Mouse (Mus musculus) left cerebral cortex, adult 2 months (tissue): ENCODE results near the gene Psmd7. TPM values are rescaled to one million over a fixed set of nuclear protein-coding genes. Genes with fewer than 3 reads are reported as not detected.
"Not testable (repeated sequence)": the region's sequence is repeated elsewhere in the genome, so short reads cannot be mapped to it uniquely, and the experiment has no call there.

Experiments
- DNase-seq, 2 experiments: peaks; one replicate each; pipeline ENCODE4 v3.0.0; 2021 to 2022; ENCODE audit warnings: low spot score in 2 of 2, mixed read lengths in 1 of 2; ENCODE audit errors: extremely low spot score in 1 of 2
- H3K27ac ChIP-seq: fragments of 200-600 bp; 2 replicates; pipeline ENCODE4 v1.8.1; 2022
- H3K4me3 ChIP-seq: fragments of 200-600 bp; 2 replicates; pipeline ENCODE4 v1.8.1; 2022
- CTCF ChIP-seq: fragments of 200-600 bp; IDR thresholded peaks from 2 replicates; pipeline ENCODE4 v1.8.1; 2022; ENCODE audit warnings: antibody characterized with exemption, mild to moderate bottlenecking, moderate library complexity
- intact Hi-C: fragments of 180-260 bp; cut with DNase I; formaldehyde crosslinking; loops from one replicate; pipeline ENCODE4 v1.15.1; 2025
- long read RNA-seq, 2 experiments: library from polyadenylated mRNA; stranded (forward); transcript quantifications; one replicate each; pipeline ENCODE4 v2.0.0; 2021; ENCODE audit warnings: borderline mapping rate in 2 of 2
- total RNA-seq, 2 experiments: library from RNA; stranded (reverse); gene quantifications; 2 replicates each; pipeline ENCODE4 v1.2.3; 2021

Gene Psmd7
- 100 to 1,000 TPM; 104 to 111 TPM for total RNA-seq
- long read RNA-seq, experiment 1, transcript Psmd7-201 (7 exons, 1,581 nt) = major isoform, 170 of 182 reads
- long read RNA-seq, experiment 1, partial matches to known transcripts = 4 of 182 reads
- long read RNA-seq, experiment 1, other reads (novel, unspliced or antisense) = 8 of 182 reads
- long read RNA-seq, experiment 2, transcript Psmd7-201 (7 exons, 1,581 nt) = major isoform, 115 of 134 reads
- long read RNA-seq, experiment 2, partial matches to known transcripts = 6 of 134 reads
- long read RNA-seq, experiment 2, other reads (novel, unspliced or antisense) = 11 of 134 reads

GRCm38 (mm10) chr8:107587995-107588780, at the start of gene Psmd7:
Gene Psmd7, minus strand, starts transcription at chr8:107588464.
- Histone ChIP-seq H3K27ac (peak within 1 kb of the TSS; percentile 99), H3K4me3 (peak within 1 kb of the TSS; percentile 80)
- TF ChIP-seq CTCF = peak; percentile 54
- DNase-seq = peak; percentile 94 to 96
- intact Hi-C loops = loop anchor here (1.0 kb wide), 1 partner anchor 1977 kb away; the partner anchor contains the start of genes Dhx38 and Txnl4b

GRCm38 (mm10) chr8:107633734-107634133, 45.5 kb upstream of the Psmd7 start:
- no peak for DNase-seq
- intact Hi-C loops = no loop called here
- H3K4me3 ChIP-seq = no peak overlapping the region

DNA sequence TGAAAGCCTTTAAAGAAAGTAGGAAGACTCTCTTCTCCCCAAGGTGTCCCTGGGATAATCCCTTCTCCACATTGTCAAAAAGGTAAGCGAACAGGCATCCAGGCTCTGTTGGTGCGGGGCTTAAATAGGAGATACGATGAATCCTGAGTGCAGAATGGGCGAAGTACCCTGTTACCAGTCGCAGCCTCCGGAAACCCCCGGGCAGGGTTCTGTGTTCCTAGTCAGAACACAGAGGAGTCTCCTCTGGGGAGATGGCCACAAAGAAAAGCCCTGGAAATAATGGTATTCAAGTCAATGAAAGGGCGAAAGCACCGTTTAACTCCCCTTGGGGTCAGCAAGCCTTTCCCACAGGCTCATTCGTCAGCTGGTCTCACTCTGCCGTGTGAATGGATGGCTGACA, 41.4 kb upstream of the Psmd7 start:
- intact Hi-C loops = no loop called here
- no peak for TF ChIP-seq CTCF

More at GRCm38 (mm10) chr8:107633734-107634133, 45.5 kb upstream of the Psmd7 start:
- H3K27ac ChIP-seq = no peak overlapping the region
- TF ChIP-seq CTCF = no peak

GRCm38 (mm10) chr8:107628501-107629149, 40.4 kb upstream of the Psmd7 start:
- intact Hi-C loops = no loop called here
- no peak for TF ChIP-seq CTCF
- Histone ChIP-seq H3K27ac (no peak overlapping the region), H3K4me3 (no peak overlapping the region)
- no peak for DNase-seq

More for the DNA sequence above, 41.4 kb upstream of the Psmd7 start:
- DNase-seq = no peak
- Histone ChIP-seq H3K4me3 (no peak overlapping the region), H3K27ac (no peak overlapping the region)

DNA sequence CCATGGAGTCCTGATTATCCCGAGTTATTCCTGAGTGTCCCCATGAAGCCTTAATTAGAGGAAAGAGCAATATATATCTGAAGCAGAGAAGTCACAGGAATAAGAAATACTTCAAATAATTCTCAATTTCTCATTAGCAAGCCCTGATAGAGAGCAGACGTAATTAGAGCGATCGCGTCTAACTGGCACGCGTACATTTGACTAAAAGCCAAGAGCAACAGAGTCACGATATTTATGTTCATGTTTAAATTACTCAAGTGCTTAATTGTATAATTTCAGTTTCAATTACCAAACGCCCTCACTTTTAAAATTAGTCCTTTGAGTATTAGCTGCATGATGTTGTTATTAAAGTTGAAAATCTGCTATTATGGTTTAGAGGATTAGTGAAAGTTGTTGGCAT, 39.6 kb upstream of the Psmd7 start:
- no peak for TF ChIP-seq CTCF
- H3K27ac ChIP-seq = no peak overlapping the region
- intact Hi-C loops = no loop called here
- DNase-seq = no peak
- no peak overlapping the region for H3K4me3 ChIP-seq

DNA sequence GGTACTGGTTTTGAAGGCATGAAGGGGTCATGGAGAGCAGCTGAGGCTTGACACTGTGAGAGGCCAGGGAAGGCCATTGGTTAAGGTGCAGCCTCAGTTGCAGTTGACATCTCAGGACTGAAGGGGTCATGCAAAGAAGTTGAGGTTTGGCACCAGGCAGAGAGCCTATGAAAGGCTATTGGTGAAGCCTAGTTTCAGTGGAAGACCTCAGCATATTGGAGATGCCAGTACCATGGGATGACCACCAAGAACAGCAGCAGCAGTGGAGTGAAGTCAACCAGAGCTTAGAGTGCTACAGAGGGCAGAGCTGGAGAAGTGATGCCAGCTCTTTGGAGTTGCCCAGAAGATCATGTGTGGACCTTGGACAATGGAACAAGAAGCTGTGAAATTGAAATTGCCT, 36.0 kb upstream of the Psmd7 start:
- H3K4me3 ChIP-seq, DNase-seq, intact Hi-C loops, H3K27ac ChIP-seq: not testable (repeated sequence)

- no peak for DNase-seq
- no peak for TF ChIP-seq CTCF
- intact Hi-C loops = no loop called here
- H3K27ac ChIP-seq = no peak overlapping the region
- no peak overlapping the region for H3K4me3 ChIP-seq
These were observed 33.8 kb upstream of the Psmd7 start for GRCm38 (mm10) chr8:107621930-107622623.

DNA sequence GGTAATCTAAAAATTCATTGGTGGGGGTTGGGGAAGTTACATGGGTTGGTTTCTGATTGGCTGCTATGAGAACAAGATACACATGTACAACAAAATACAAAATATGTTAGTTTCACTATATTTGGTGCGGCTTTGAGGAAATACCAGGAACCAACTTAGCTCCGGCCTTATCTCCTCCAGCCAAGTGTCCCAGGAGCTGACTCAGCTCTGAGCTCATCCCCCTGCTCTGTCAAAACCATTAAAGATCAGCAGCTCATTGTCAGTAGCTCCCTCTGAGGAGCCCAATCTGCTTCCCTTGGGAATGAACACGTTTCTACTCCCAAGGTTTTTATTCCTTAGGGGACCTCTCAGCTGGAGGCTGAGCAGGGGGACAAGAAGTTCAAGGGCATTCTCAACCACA, 32.9 kb upstream of the Psmd7 start:
- Histone ChIP-seq H3K4me3 (no peak overlapping the region), H3K27ac (no peak overlapping the region)
- DNase-seq = no peak
- no peak for TF ChIP-seq CTCF
- intact Hi-C loops = no loop called here

DNA sequence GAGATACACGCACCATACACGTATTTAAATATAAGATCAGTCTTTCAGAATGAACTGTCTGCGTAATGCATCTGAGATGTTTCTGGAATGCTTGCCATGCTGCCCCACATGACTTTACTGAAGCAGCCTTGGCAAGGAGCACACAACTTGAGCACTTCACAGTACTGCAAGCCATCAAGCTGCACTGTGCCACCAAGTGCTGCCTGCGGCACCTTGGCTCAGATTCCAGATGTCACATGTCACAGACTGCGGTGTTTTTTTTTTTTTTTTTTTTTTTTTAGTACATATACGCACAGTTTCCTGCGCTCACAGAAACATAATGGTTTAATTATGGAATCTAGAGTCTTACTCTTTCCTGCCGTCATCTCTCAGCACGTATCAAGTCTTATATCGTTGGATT, 30.2 kb upstream of the Psmd7 start:
- DNase-seq = no peak
- Histone ChIP-seq H3K4me3 (no peak overlapping the region), H3K27ac (no peak overlapping the region)
- no peak for TF ChIP-seq CTCF
- intact Hi-C loops = no loop called here

DNA sequence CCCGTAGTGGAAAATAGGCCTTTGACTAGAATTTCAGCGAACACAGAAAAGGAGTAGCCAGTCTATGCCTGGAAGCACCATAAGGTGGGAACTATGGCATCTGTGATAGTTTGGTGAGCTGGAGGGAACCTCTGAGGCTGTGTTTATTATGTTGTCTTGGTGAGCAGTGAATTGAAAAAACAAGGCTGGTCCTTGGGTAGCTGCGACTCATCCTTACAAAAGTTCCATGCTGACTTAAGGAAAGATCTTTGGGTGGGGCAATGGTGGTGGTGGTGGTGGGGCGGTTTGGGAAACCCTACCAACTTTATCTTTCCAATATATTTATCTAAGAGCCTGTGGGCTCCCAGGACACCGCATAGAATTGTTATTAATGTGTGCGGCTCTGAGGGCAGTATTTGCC, 25.1 kb upstream of the Psmd7 start:
- Histone ChIP-seq H3K4me3 (no peak overlapping the region), H3K27ac (no peak overlapping the region)
- TF ChIP-seq CTCF = no peak
- intact Hi-C loops = no loop called here
- DNase-seq = no peak

GRCm38 (mm10) chr8:107610845-107611244, 22.6 kb upstream of the Psmd7 start:
- DNase-seq = no peak
- intact Hi-C loops = no loop called here
- TF ChIP-seq CTCF = no peak
- H3K27ac ChIP-seq = no peak overlapping the region
- no peak overlapping the region for H3K4me3 ChIP-seq
